Mouse (Mus musculus): ENCODE results near the gene Tspan4.

GRCm38 (mm10) chr7:141451928-141452327 lies 23.1 kb upstream of the Tspan4 start:
- TF ChIP-seq CTCF (IDR thresholded peaks at IDR 0.05; ENCODE audit: low read depth, low read length) (no peak), GATA2 (IDR thresholded peaks at IDR 0.05; ENCODE audit: borderline replicate concordance, low read depth, low read length) (no peak), TAL1 (conservative IDR thresholded peaks at IDR 0.05; ENCODE audit: low read depth, low read length) (no peak), GATA1 (IDR thresholded peaks at IDR 0.05; ENCODE audit: borderline replicate concordance, low read length) (no peak), POLR2AphosphoS5 (IDR thresholded peaks at IDR 0.05; ENCODE audit: insufficient replicate concordance, low read depth, low read length) (no peak)
